Mouse (Mus musculus) left cerebral cortex, postnatal 36 days (tissue): ENCODE data around the gene Polk. TPM values are rescaled to one million over a fixed set of nuclear protein-coding genes. Genes with fewer than 3 reads are reported as not detected.

Experiments
- DNase-seq, 2 experiments: peaks; one replicate each; pipeline ENCODE4 v3.0.0; 2021 to 2022; ENCODE audit warnings: low spot score in 2 of 2, mixed read lengths in 1 of 2
- intact Hi-C: fragments of 180-260 bp; cut with DNase I; formaldehyde crosslinking; loops from one replicate; pipeline ENCODE4 v1.15.1; 2025
- total RNA-seq, 2 experiments: library from RNA; stranded (reverse); gene quantifications; 2 replicates each; pipeline ENCODE4 v1.2.3; 2021

The Polk gene
- total RNA-seq, 2 experiments from 2014 or later, result 11.7 to 15.6 TPM

- no peak for DNase-seq
- intact Hi-C loops, result no loop called here
Measured at GRCm38 (mm10) chr13:96532176-96532575, 10.2 kb downstream of the Polk start.

DNA sequence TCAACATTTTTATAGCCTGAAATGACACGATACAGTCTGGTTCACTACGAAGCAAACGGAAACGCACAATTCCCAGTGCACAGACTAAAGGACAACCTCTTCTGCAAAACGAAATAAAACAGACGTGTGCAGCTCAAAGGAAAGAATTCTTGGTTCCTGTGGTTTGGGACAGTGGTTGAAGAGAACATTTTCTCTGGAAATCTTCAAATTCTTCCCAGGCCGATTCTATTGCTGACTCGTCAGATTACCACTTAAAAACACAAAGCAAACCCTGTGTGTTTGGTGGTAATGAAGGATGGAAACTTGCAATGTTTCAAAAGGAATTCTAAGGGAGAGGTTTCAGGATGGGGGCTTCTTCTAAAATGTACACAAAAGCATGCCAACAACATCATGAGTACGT is 12.3 kb downstream of the Polk start:
- intact Hi-C loops, result no loop called here

GRCm38 (mm10) chr13:96529542-96529941 is 12.8 kb downstream of the Polk start:
- DNase-seq, result no peak
- intact Hi-C loops, result no loop called here

More for the DNA sequence above, 12.3 kb downstream of the Polk start:
- DNase-seq, result no peak

DNA sequence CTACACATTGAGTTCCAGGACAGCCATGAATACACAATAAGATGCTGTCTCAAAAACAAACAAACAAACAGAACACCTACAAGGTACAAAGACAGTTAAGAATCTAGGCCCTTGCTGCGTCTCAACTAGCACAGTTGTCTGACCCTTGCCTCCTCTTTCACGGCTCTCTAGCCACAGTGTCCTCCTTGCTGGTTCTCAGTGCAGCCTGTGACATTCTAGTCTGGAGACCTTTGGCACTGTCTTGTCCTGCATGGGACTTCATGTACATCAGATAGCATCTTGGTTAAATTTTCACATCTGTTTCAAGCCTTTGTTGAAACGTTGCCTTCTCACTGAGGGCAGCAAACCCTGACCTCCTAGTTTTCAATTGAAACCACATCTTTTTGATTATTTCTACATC is 13.6 kb downstream of the Polk start:
- intact Hi-C loops, result no loop called here
- no peak for DNase-seq

DNA sequence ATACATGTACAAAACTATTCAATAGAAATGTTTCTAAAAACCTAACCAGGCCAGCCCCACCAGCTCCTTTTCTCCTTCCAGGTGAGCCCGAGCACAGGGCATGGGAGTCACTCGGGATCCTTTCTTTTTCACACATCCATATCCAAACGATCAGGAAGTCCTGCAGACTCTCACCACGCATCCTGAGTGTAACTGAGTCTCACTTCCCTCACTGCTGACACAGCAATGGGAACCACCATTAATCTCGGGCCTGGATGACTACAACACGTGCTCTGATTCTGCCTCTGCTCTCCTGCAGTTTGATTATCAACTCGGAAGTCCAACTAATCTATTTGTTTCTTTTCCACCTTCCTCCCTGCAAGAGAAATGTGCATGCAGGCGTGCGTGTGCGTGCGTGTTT is 14.5 kb downstream of the Polk start:
- intact Hi-C loops, result no loop called here
- no peak for DNase-seq

GRCm38 (mm10) chr13:96527022-96527421 is 15.4 kb downstream of the Polk start:
- intact Hi-C loops, result no loop called here
- DNase-seq, result no peak

DNA sequence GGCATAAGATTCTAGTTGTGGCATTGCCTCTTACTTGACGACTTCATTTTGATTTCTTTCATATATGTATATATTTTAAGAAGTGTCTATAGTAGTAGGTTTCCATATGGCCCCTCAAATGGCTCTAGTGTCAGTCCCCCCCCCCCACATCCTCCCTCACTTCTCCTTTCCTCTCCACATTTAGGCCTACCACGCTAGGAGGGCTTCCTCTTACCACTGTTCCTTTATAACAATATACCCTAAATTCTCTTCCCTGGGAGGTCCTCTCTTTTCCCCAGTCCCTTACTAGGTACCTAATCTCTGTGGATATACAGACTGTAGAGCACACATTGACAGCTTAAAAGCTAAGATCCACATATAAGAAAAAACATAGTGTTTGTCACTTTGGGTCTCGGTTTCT is 21.1 kb downstream of the Polk start:
- no peak for DNase-seq
- intact Hi-C loops, result no loop called here

GRCm38 (mm10) chr13:96517335-96517734 is 25.0 kb downstream of the Polk start:
- intact Hi-C loops, result no loop called here
- no peak for DNase-seq

DNA sequence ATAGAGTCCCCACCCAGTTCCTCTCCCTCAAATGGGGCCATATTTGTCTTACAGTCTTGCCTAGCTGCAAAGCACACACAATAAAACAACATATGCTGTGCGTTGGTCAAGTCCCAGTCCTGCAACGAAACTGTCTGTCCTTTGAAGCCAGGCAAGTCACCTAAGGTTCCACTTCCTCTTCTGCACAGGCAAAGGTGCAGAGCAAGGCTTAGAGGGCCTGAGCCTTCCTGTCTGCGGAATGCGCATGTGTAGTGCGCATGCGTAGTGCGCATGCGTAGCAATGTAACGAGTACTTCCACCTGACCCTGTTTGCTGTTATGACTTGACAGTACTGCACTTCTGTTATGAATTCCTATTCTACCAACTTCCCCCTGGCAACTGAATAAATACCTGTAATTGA is 26.1 kb downstream of the Polk start:
- intact Hi-C loops, result no loop called here

DNA sequence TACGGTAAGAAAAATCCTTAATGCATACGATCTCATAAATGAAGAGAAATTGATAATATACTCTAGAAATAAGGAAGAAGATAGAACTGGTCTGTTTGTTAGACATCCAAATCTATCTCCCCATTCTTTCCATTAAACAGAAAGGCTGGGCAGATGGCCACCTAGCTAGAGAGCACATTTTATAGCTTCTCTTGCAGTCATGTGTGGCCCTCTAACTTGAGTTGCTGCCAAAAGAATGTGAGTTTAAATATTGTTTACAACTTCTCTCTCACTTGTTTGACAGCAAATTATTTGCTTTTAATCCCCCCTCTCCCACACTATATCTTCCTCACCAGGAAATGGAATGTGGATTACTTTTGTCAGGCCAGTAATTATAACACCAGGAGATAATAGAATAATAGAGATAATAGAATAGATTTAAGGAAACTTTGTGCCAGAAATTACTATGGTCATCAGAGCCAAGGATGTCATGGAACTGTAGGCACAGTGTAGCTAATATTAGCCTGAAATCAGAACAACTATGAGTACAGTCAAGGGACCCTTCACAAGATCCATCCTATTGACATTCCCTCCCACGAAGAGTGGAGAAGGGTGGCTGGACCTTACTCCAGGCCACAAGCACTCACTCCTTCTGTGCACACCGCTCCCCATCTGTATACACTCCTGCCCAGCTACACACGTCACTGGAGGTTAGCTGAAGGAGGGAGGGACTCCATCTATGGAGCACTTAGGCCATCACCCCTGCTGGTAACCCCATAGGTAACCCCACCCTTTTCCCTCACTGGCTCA is 28.0 kb downstream of the Polk start:
- DNase-seq, result no peak
- intact Hi-C loops, result no loop called here

More for the DNA sequence above, 26.1 kb downstream of the Polk start:
- DNase-seq, result no peak

GRCm38 (mm10) chr13:96511893-96512292 is 30.5 kb downstream of the Polk start:
- no peak for DNase-seq
- intact Hi-C loops, result no loop called here

DNA sequence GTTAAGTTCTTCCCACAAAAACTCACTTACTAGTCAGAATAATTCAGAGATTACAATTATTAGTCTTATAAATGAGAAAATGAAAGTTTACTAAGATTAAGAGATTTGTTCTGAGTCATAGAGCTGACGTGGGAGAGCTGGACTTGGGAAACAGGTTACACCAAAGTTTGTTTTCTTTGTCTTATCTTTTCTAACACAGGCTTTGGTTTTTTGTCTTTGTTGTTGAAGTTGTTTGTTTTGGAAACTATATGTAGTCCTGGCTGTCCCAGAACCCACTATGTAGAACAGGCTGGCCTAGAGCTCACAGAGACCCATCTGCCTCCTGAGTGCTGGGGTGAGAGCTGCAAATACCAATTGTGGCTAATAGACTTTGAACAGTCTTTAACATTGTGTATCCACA is 31.1 kb downstream of the Polk start:
- intact Hi-C loops, result no loop called here
- DNase-seq, result no peak

DNA sequence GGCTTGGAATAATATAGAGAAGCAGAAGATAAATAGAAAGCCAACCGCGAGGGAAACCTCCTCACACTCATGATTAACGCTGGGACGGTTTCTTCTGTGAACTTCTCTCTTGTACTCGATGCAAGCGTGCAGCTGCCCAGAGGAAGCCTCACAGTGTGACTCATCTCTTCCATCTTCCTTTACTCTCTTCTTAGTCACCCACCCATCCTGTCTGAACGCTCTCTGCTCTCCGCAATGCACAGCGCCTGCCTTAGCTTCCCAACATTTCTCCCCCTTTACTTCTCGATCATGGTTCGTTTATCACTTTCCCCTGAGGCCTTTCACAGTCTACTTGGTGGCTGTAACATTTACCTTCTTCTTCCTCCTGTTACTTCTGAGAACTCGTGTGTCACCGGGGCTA is 31.7 kb downstream of the Polk start:
- DNase-seq, result peak in 1 of 2 experiments; percentile 8
- intact Hi-C loops, result no loop called here

DNA sequence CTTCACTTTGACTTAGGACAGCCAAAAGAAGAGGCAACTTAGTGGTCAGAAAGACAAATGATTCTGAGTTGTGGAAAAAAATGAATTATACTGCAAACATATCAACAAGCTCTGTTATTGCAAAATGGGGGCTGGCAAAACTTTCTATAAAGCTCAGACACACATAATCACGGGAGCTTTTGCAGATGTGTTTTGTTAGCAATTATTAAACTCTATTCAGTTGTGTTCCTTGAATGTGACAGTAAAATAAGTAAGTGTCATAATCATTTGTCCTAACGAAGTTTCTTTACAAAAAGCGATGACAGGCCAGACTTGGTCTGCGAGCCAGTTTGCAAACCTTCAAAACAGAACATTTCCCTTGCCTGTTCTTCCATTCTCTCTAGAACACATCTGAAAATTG is 34.8 kb downstream of the Polk start:
- no peak for DNase-seq
- intact Hi-C loops, result no loop called here

DNA sequence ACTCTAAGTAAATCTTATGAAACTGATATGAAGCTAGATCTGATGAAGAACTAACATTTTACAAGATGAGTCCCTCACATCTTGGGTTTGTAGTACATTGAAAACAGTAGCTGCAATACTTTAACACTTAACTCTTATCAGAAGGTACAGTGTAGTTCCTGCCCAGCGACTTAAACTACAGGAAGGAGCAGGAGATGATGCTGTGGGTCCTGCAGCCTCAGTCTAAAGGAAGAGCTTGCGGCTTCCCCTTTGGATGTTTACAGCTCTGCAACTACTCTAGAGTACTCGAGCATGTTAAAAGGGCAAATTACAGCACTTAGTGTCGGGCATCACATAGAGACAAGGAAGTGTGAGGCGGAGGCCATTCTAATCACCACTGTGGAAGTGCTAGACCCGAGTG is 36.1 kb downstream of the Polk start:
- intact Hi-C loops, result no loop called here
- DNase-seq, result no peak

GRCm38 (mm10) chr13:96505661-96506060 is 36.7 kb downstream of the Polk start:
- intact Hi-C loops, result no loop called here
- no peak for DNase-seq

GRCm38 (mm10) chr13:96499891-96500290 is 42.5 kb downstream of the Polk start:
- DNase-seq, result no peak
- intact Hi-C loops, result no loop called here

DNA sequence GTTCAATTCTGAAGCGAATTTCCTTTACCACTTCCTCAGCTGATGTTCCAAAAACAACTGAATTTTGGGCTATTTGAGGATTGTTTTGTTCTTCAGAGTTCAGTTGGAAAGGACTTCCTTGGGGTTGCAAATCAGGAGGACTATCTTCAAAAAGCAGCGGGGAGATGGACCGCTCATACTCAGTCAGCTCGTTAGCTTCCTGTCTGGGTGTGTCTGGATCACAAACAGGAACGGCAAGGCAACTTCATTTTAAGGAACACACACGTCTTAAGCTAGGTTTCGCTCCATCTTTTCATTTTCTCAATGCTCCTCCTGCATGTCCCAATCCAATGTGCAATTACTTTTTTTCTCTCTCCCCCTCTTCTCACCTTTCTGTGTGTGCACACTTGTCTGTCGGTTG is 45.7 kb downstream of the Polk start:
- intact Hi-C loops, result no loop called here
- DNase-seq, result no peak

DNA sequence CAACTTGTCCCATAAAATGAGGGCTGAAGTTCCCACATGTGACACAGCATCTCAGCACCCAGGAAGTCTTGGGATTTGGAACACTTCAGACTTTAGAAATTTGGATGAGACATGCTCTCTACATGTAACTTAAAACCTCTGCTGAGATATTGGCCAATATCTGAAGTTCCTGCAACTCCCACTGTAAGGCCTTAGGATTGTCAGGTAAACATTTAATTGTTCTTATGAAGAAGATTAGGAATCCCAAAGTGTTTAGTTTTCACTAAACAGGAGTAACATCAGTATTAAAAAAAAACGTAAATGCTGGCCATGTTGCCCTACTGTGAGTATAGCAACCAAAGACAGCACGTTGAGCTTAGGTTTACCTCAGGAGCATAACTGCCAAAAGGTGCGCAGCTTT is 51.9 kb downstream of the Polk start, which contains the start of gene Gm17622:
Gene Gm17622, plus strand, starts transcription at position 301 of the 400 bp plus-strand sequence.
- intact Hi-C loops, result no loop called here
- no peak for DNase-seq

DNA sequence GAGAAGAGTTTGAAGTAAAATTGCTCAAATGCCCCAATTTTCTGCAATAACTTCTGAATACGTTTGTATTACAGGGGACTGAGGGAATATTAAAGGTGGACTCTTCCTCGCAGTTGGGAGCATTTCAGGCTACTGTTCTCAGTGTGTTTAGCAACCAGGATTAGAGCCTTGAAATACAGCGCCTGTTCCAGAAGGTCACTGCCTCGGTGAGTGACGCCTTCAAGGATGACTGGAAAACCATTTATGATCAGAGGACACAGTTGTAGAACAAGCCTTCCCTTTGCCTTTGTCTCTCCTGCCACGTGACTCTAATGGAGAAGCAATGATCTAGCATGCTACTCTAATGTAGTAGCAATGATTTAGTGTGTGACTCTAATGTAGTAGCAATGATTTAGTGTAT is 54.4 kb downstream of the Polk start:
- intact Hi-C loops, result no loop called here

DNA sequence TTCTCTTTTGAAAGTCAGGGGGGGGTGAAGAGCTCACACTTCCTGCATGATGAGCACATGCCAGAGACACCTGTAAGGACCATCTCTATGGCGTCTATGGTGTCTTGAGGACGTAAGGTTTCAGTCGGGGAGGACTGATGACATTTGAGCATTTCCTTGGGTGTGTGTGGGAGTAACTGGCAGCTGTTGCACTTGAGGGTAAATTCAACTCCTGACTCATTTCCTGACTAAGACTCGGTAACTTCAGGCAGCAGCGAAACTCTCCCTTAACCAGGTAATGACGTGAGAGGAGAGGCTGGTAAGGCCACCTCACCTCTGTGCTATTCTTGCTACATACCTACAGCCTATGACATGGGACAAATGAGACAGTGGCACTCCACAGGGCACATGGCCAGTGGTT is 55.1 kb downstream of the Polk start:
- intact Hi-C loops, result no loop called here
- DNase-seq, result no peak

More for the DNA sequence above, 54.4 kb downstream of the Polk start:
- no peak for DNase-seq

GRCm38 (mm10) chr13:96478991-96479390 is 63.4 kb downstream of the Polk start:
- no peak for DNase-seq
- intact Hi-C loops, result no loop called here
